Mouse (Mus musculus) ES-Bruce4 (cell line): ENCODE measurements around the gene Mrps5.
A peak's percentile ranks its signal among the peaks of the same experiment; 100 is the strongest.

Experiments
- CTCF ChIP-seq: IDR thresholded peaks from one replicate; pipeline ENCODE4 v1.8.1; 2011; ENCODE audit warnings: low read depth, low read length
- EP300 ChIP-seq: IDR thresholded peaks from 2 replicates; pipeline ENCODE4 v1.6.1; 2011; ENCODE audit warnings: low read depth, low read length; ENCODE audit not compliant: insufficient read depth
- POLR2A ChIP-seq: IDR thresholded peaks from one replicate; pipeline ENCODE4 v1.8.1; 2011; ENCODE audit warnings: low read length; ENCODE audit not compliant: insufficient read depth

DNA sequence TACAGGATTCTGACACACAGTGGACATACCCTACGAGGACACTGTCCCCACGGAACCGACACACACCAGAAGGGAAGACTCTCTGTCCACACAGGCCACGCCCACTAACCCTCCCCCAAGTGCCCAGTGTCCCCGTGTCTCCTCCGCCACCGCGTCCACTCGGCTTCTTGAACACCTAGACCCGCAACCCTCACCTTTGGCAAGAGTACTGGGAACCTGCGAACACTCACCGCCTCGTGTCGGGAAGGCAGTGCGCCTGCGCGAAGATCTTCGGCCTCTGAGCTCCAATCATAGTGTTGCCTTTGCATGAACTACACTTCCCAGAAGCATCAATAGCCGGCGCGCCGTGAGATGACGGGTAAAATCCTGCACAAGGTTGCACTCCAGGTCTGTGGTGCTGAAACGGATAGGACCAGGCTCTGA, 2.6 kb upstream of the Mrps5 start:
- TF ChIP-seq CTCF: no peak
- peak; percentile 80 for TF ChIP-seq POLR2A
- TF ChIP-seq EP300: 0 out of 2 replicates have a peak, but pooled peaks have one; percentile 46
